Mouse (Mus musculus): ENCODE measurements at regions not wholly inside any gene's neighbourhood (a gene's known extent, or its start where the extent isn't known, plus 50 kb on each side); places are given as distances from the start of the nearest gene placed in this dataset.

DNA sequence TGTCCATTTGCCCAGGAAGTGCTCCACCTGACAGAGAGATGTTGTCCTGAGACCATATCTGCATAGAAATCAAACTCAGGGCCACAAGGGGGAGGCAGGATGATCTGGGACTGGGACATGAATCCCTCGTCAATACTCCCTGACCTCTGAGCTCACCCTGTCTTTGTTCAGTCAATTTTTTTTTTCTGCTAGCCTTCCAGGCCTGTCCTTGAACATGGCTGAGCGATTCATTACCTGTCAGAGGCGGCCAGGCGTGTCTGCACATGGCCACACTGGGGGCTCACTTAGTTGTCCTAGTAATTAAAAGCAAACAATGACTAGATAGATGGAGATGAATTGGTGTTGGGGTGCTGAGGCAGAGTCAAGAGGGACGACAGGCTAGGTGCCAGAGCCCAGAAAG lies 162.6 kb downstream of the 9530068E07Rik start:
- H3K4me3 ChIP-seq = no peak overlapping the region
- H3K27me3 ChIP-seq (ENCODE audit: poor library complexity, severe bottlenecking) = no peaks in the 10 kb centered on the region
- H3K4me1 ChIP-seq = peaks cover 4% of the 10 kb centered on the region; the same call in 1 of the 2 replicates
- no peak overlapping the region for H3K27ac ChIP-seq
- WGBS = 75% methylated on average over 5 of the region's 5 CpGs
- no peaks in the 10 kb centered on the region for H3K9me3 ChIP-seq
- DNase-seq (ENCODE audit: extremely low spot score, low spot score) = no peak
- no peaks in the 10 kb centered on the region for H3K36me3 ChIP-seq (replicated peaks)

DNA sequence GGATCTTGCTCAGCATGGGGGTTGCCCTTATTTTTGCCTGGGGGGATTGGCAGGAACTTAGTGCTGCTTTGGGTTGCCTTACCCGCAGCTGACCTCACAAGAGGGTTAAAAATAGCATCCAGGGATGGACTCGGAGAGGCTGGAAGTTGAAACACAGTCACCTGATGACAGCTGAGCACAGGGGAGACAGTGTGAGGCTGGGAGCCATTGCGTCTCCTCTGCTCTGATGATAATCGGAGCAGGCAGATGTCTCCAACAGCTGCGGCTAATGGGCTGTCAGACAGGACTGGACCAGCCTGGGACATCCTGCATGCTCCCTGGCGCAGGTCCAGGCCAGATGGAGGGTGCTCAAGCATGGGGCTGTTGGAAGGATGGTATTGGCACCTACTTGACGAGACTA lies 165.1 kb downstream of the 9530068E07Rik start:
- H3K36me3 ChIP-seq (replicated peaks) = no peaks in the 10 kb centered on the region
- DNase-seq (ENCODE audit: extremely low spot score, low spot score) = no peak
- no peaks in the 10 kb centered on the region for H3K27me3 ChIP-seq (ENCODE audit: poor library complexity, severe bottlenecking)
- no peak overlapping the region for H3K27ac ChIP-seq
- H3K4me3 ChIP-seq = no peak overlapping the region
- H3K9me3 ChIP-seq = no peaks in the 10 kb centered on the region
- WGBS = 71% methylated on average over 7 of the region's 7 CpGs
- H3K4me1 ChIP-seq = peaks cover 20% of the 10 kb centered on the region

DNA sequence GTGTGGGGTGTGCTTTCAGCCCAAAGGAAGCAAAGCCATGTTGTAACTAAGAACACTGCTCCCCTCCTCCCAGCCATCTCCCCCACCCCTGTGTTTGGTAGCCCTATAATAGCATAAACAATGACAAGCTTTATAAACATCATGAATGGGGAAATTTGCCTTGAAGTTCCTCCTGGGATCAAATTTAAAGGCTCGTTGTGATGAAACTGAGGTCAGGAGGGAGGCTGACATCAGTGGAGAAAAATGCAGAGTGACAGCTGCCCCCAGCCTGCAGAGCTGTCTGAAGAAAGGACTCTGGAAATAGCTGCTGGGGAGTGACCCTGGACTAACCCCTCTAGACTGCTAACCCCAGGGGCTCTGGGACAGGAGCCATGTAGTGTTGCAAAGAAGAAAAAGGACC lies 169.2 kb downstream of the 9530068E07Rik start:
- Histone ChIP-seq H3K27ac (peak overlapping the region; percentile 12; the same call in 1 of the 2 replicates), H3K4me1 (peaks cover 47% of the 10 kb centered on the region), H3K27me3 (ENCODE audit: poor library complexity, severe bottlenecking) (0 out of 2 replicates have a peak, but pooled peaks cover 4% of the 10 kb centered on the region), H3K36me3 (replicated peaks) (no peaks in the 10 kb centered on the region), H3K4me3 (no peak overlapping the region), H3K9me3 (no peaks in the 10 kb centered on the region)
- no peak for DNase-seq (ENCODE audit: extremely low spot score, low spot score)
- 2% methylated on average over 1 of the region's 1 CpGs for WGBS

DNA sequence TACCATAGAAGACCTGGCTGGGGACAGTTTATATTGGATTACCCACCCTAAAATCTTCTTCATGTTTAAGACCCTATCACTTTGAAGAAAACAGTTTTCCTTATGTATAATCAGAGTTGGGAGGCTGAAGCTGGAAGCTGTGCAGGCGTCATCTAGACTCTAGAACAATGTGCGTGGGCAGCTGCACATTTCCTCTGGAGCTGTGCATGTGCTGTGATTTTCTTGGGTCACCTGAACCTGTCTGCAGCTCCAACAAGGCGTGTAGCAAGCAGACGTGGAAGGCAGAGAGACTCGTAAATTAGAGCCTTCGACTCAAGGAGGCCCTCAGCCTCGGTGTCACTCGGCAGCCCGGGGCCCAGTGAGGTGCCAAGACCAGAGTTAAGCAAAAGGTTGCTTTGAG lies 169.8 kb downstream of the 9530068E07Rik start:
- H3K4me3 ChIP-seq = no peak overlapping the region
- H3K36me3 ChIP-seq (replicated peaks) = no peaks in the 10 kb centered on the region
- WGBS = 87% methylated on average over 9 of the region's 9 CpGs
- H3K27ac ChIP-seq = peak overlapping the region; percentile 12; the same call in 1 of the 2 replicates
- H3K9me3 ChIP-seq = no peaks in the 10 kb centered on the region
- 0 out of 2 replicates have a peak, but pooled peaks cover 4% of the 10 kb centered on the region for H3K27me3 ChIP-seq (ENCODE audit: poor library complexity, severe bottlenecking)
- H3K4me1 ChIP-seq = peaks cover 53% of the 10 kb centered on the region
- no peak for DNase-seq (ENCODE audit: extremely low spot score, low spot score)

DNA sequence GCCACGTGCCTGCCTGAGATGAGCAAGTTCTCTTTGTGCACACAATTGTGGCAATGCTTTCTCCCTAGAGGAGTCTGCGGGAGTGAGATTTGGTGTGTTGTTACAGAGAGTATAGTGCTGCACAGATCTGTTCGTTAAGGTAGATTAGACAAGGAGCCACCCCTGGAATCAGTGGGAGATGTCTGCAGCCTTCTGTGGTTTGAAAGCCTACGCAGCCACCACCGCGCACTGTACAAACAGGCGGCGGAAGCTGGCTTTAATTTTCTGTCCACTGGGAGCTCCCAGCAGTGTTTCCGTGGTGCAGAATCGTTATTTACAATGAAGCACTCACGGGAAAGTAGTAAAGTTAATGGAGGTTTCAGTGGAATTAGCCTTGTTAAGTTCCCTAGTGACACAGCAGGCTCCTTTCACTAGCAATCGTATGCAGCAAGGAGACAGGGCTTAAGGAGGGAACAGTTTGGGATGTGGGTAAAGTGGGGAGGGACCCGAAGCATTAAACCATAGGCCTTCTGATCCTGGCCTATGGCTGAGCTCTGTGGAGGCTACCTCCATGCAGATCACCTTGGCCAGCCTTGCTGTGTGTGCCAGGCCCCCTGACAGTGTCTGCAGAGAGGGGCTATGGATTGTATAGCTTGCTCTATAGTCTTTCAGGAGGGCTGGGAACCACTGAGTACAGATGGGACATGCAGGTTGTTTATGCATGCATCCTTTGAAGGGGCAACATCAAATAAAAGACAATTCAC lies 171.9 kb downstream of the 9530068E07Rik start:
- Histone ChIP-seq H3K27me3 (ENCODE audit: poor library complexity, severe bottlenecking) (0 out of 2 replicates have a peak, but pooled peaks cover 4% of the 10 kb centered on the region), H3K4me1 (peaks cover 63% of the 10 kb centered on the region), H3K27ac (peak overlapping the region; percentile 57), H3K36me3 (replicated peaks) (no peaks in the 10 kb centered on the region), H3K9me3 (no peaks in the 10 kb centered on the region), H3K4me3 (no peak overlapping the region)
- no peak for DNase-seq (ENCODE audit: extremely low spot score, low spot score)
- 52% methylated on average over 13 of the region's 13 CpGs for WGBS

DNA sequence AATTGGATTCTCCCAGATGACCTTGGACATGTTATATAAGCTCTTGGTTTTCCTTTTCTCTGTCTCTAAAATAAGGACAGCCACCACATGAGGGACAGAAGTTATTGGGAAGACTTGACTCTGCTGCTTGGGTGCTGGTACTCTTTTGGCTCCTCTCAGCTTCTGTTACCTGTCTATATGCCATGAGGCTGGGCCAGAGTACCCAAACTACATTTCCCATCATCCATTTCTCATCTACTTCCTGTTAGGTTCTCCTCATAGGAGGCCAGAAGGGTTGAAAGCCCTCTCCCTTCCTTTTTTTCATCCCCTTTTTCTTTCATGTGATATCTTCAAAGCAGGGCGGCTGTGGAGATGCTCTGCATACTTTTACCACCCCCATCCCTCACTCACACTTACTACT lies 172.6 kb downstream of the 9530068E07Rik start:
- no peaks in the 10 kb centered on the region for H3K9me3 ChIP-seq
- H3K36me3 ChIP-seq (replicated peaks) = no peaks in the 10 kb centered on the region
- peaks cover 63% of the 10 kb centered on the region for H3K4me1 ChIP-seq
- no peak overlapping the region for H3K27ac ChIP-seq
- 63% methylated on average over 1 of the region's 1 CpGs for WGBS
- 0 out of 2 replicates have a peak, but pooled peaks cover 4% of the 10 kb centered on the region for H3K27me3 ChIP-seq (ENCODE audit: poor library complexity, severe bottlenecking)
- DNase-seq (ENCODE audit: extremely low spot score, low spot score) = no peak
- H3K4me3 ChIP-seq = no peak overlapping the region

DNA sequence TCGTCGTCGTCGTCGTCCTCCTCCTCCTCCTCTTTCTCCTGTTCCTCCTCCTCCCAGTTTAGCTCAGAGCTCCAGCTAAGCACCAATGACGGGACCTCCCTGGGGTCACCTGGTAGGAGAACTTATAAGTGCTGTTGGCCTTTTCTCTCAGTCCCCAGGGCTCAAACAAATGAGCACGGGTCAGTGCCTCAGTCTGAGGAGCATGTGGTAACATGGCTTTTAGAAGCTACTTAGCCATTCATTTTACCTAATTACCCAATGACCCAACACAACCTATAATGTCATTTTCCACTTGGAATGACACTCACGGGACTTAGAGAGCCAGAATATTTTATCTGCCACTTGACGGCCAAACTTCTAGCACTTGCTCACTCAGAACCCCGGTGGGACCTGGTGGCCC lies 173.5 kb downstream of the 9530068E07Rik start:
- WGBS = 72% methylated on average over 10 of the region's 10 CpGs
- 0 out of 2 replicates have a peak, but pooled peaks cover 4% of the 10 kb centered on the region for H3K27me3 ChIP-seq (ENCODE audit: poor library complexity, severe bottlenecking)
- no peak for DNase-seq (ENCODE audit: extremely low spot score, low spot score)
- H3K4me1 ChIP-seq = peaks cover 63% of the 10 kb centered on the region
- no peaks in the 10 kb centered on the region for H3K9me3 ChIP-seq
- no peak overlapping the region for H3K4me3 ChIP-seq
- no peaks in the 10 kb centered on the region for H3K36me3 ChIP-seq (replicated peaks)
- H3K27ac ChIP-seq = no peak overlapping the region

DNA sequence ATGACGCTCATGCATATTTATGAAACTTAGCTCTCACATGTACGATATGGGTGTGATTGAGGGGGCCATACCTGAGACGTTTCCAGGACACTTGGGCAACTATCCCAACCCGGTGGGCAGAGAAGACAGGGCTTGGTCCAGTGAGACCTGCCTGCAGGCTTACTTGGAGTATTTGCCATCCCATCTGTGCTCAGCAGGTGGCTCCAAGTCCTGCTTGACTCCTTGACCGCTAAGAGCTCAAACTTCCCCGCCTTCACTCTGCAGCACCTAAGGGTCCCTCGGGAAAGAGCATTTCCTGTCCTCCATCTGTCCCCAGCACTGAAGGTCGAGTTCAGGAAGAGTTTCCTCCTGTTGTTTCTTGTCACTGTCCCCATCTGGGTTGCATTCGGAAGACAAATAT lies 182.2 kb downstream of the 9530068E07Rik start:
- DNase-seq (ENCODE audit: extremely low spot score, low spot score) = no peak
- no peak overlapping the region for H3K27ac ChIP-seq
- H3K4me3 ChIP-seq = no peak overlapping the region
- H3K27me3 ChIP-seq (ENCODE audit: poor library complexity, severe bottlenecking) = no peaks in the 10 kb centered on the region
- no peaks in the 10 kb centered on the region for H3K9me3 ChIP-seq
- WGBS = 60% methylated on average over 9 of the region's 9 CpGs
- H3K36me3 ChIP-seq (replicated peaks) = no peaks in the 10 kb centered on the region
- H3K4me1 ChIP-seq = peaks cover 19% of the 10 kb centered on the region

DNA sequence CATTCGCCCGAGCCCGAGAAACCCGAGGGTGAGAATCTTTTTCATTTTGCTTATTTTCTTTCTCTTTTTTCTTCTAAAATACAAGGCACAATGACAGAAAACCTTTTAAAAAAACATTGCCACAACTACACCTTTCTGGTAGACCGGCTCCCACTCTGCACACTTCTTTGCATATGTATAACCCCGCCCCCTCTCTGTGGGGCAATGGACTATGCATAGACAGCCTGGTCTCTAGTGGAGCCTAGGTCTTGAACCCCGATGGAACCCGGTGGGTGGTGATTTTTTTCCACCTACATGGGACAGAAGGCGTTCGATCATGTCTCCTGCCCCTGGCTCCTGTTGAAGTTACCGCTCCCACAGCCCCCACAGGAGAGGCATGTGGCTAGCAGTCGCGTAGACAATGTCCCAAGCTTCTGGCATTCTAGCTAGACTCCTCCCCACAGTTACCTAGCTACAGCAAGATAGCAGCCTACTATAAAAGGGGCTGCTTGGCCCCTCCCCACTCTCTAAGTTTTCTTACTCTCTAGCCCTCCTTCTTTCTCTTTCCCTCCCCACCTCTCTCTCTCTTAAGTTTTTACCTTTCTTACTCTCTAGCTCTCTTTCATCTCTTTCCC lies 183.6 kb downstream of the 9530068E07Rik start:
- H3K27ac ChIP-seq = no peak overlapping the region
- H3K9me3 ChIP-seq = no peaks in the 10 kb centered on the region
- peaks cover 19% of the 10 kb centered on the region for H3K4me1 ChIP-seq
- H3K4me3 ChIP-seq = no peak overlapping the region
- DNase-seq (ENCODE audit: extremely low spot score, low spot score) = no peak
- 79% methylated on average over 13 of the region's 13 CpGs for WGBS
- no peaks in the 10 kb centered on the region for H3K27me3 ChIP-seq (ENCODE audit: poor library complexity, severe bottlenecking)
- H3K36me3 ChIP-seq (replicated peaks) = no peaks in the 10 kb centered on the region

DNA sequence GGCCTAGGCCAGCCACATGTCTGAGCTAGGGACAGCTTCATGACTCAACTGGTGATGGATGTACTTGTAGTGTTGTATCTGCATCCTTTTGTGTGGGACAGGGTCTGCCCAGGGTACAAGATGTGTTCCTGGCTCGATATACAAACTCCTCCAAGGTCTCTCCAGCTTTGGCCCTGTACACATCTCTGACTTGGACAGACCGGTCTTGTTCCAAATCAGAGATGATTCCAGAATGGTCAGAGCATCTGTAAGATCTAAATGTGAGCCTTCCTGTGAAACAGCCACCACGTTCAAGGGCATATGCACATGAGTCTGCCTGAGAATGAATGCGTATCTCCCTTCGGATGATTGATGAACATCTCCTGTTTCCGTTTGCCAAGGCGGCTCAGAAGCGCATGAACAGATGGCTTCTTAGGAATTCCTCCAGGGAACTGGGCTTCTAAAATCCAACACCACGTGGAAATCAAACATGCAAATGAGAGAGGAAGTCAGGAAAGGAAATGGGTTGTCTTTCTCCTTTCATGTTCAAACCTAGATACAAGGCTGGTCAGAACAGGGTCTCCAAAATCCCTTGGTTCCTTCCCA lies 172.7 kb upstream of the Fstl4 start:
- peaks cover 8% of the 10 kb centered on the region; the same call in 1 of the 2 replicates for H3K9me3 ChIP-seq
- no peaks in the 10 kb centered on the region for H3K36me3 ChIP-seq (replicated peaks)
- 88% methylated on average over 9 of the region's 9 CpGs for WGBS
- no peaks in the 10 kb centered on the region for H3K27me3 ChIP-seq (ENCODE audit: poor library complexity, severe bottlenecking)
- no peaks in the 10 kb centered on the region for H3K4me1 ChIP-seq
- no peak overlapping the region for H3K27ac ChIP-seq
- H3K4me3 ChIP-seq = no peak overlapping the region
- DNase-seq (ENCODE audit: extremely low spot score, low spot score) = no peak

DNA sequence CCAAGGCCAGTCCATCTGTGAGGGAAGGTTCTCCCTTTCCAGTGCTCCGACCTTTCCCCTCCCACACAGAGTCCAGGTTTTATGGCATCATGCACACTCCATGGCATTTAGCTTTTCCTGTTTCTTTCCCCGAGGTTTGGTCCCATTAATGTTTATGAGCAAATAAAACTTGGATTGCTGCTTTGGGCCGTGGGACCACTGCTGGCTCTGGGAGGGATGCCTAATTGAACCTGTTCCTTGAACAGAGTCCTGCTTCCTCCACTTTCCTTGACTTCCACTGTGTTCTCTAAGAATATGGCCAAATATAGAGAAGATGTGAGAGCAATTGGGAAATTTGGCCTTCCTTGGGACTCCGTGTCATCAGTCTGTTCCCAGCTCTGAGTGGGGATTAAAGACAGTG lies 170.3 kb upstream of the Fstl4 start:
- peaks cover under 1% of the 10 kb centered on the region; the same call in 1 of the 2 replicates for H3K4me1 ChIP-seq
- H3K27me3 ChIP-seq (ENCODE audit: poor library complexity, severe bottlenecking) = no peaks in the 10 kb centered on the region
- no peaks in the 10 kb centered on the region for H3K36me3 ChIP-seq (replicated peaks)
- H3K9me3 ChIP-seq = peaks cover 8% of the 10 kb centered on the region; the same call in 1 of the 2 replicates
- H3K4me3 ChIP-seq = no peak overlapping the region
- no peak for DNase-seq (ENCODE audit: extremely low spot score, low spot score)
- WGBS = 86% methylated on average over 4 of the region's 4 CpGs
- no peak overlapping the region for H3K27ac ChIP-seq

DNA sequence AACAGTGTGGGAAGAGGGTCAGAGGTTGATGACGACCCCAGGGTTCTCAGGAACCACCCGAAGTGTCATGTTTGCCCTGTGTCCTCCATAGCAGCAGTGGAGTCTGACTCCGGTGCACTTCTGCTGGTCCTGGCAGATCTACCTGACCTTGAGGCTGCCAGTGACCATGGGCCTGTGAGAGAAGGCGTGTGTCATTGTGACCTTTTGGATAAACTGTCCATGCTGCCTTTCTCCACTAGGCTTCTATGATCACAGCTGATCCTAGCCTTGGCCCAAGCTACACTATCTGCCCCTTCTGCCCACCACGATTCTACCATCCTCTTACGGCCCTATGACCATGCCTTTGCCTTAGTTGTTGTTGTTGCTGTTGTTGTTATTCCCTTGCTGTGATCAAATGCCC lies 163.2 kb upstream of the Fstl4 start:
- Histone ChIP-seq H3K27me3 (ENCODE audit: poor library complexity, severe bottlenecking) (no peaks in the 10 kb centered on the region), H3K4me1 (peaks cover 7% of the 10 kb centered on the region; the same call in 1 of the 2 replicates), H3K4me3 (no peak overlapping the region), H3K36me3 (replicated peaks) (no peaks in the 10 kb centered on the region), H3K9me3 (no peaks in the 10 kb centered on the region), H3K27ac (no peak overlapping the region)
- 85% methylated on average over 6 of the region's 6 CpGs for WGBS
- no peak for DNase-seq (ENCODE audit: extremely low spot score, low spot score)

DNA sequence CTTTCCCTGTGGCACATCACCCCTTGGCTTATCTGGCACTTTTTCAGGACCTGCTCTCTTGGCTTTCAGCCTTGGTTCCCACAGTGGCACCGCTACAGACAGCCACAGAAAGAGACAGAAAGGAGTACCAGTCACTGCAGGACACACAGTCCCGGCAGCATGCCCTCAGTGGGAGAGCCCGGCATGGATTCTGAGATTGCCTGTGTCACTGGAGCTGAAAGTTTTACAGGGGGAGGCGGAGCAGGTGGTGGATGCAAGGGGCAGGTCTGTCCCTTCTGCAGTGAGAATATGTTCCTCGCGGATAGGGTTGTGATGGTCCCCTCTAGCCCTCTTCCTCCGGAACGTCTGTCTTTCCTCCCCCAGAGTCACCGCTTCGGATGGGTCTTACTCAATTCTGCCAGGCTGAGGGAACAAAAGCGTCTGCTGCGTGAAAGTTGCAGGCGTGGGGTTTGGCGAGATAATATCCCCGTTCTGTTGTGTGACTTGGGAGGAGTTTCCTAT lies 162.3 kb upstream of the Fstl4 start:
- no peak overlapping the region for H3K4me3 ChIP-seq
- H3K36me3 ChIP-seq (replicated peaks) = no peaks in the 10 kb centered on the region
- DNase-seq (ENCODE audit: extremely low spot score, low spot score) = no peak
- WGBS = 89% methylated on average over 15 of the region's 15 CpGs
- no peaks in the 10 kb centered on the region for H3K27me3 ChIP-seq (ENCODE audit: poor library complexity, severe bottlenecking)
- H3K27ac ChIP-seq = no peak overlapping the region
- no peaks in the 10 kb centered on the region for H3K9me3 ChIP-seq
- H3K4me1 ChIP-seq = peaks cover 7% of the 10 kb centered on the region; the same call in 1 of the 2 replicates

Measured in forebrain, embryonic 10.5 days (tissue).